Mouse (Mus musculus): ENCODE measurements at regions not wholly inside any gene's neighbourhood (a gene's known extent, or its start where the extent isn't known, plus 50 kb on each side); places are given as distances from the start of the nearest gene placed in this dataset.

DNA sequence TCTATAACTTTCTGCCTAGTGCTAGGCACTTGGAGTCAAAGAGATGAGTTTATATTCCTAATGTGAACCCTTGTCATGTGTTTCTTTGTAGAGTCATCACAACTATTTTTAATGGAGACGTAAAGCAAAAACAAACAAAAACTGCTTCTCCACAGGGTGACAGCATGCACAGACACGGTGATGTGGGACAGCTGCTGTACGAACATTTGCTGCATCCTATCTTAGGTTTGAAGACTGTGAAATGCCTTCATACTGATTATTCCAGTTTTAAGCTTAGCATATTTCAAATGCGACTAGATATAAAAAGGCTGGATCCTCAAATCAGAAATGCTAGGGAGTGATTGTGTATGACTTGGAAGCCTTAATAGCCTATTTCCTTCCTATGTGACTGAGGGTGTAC lies 187.3 kb upstream of the Eci2 start:
- no peak for DNase-seq (ENCODE audit: low spot score)

- DNase-seq (ENCODE audit: low spot score): no peak
Observed at GRCm38 (mm10) chr13:35226142-35226829, 199.4 kb upstream of the Eci2 start.

DNA sequence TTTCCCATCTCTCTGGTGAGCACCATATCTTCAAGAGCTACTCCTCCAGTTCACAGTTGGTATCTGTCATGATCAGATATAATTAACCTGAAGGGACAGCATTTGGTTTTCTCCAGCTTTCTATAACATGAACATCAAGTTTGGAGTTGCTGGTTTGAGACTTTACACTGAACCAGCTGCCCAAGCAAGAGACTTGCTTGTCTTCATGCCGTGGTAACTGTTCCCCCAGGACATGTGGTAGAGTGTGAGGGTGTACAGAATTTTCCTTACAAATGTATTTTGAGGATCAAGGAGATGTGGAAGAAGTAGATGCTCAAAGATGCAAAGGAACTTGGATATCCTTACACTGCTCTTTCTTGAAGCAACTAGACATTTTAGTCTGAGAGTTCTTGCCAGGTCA lies 200.0 kb upstream of the Eci2 start:
- DNase-seq (ENCODE audit: low spot score): no peak

DNA sequence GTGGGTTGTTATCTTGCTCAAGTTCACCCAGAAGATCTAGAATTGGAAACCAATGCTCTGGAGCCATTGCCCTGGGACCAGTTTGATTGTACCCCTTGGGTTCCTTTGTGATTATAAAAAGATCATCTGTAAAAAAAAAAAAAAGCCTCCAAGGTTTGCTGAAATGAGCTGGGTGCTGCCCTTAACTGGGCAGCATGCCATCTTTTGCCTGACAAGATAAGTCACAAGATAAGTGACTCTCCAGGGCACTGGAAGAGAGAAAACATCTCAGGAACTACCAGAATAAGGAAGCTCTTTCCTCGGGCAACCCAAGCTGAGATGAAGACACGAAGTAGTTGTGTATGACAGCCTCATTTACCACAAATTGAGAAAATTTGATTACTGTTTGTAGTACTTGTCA lies 202.7 kb upstream of the Eci2 start:
- DNase-seq (ENCODE audit: low spot score): no peak

GRCm38 (mm10) chr13:35233636-35234035 lies 206.7 kb upstream of the Eci2 start:
- no peak for DNase-seq (ENCODE audit: low spot score)

GRCm38 (mm10) chr13:35241443-35241842 lies 214.5 kb upstream of the Eci2 start:
- no peak for DNase-seq (ENCODE audit: low spot score)

GRCm38 (mm10) chr13:35243946-35244345 lies 217.1 kb upstream of the Eci2 start:
- DNase-seq (ENCODE audit: low spot score): no peak

- no peak for DNase-seq (ENCODE audit: low spot score)
Observed at GRCm38 (mm10) chr13:35257386-35257785, 230.5 kb upstream of the Eci2 start.

DNA sequence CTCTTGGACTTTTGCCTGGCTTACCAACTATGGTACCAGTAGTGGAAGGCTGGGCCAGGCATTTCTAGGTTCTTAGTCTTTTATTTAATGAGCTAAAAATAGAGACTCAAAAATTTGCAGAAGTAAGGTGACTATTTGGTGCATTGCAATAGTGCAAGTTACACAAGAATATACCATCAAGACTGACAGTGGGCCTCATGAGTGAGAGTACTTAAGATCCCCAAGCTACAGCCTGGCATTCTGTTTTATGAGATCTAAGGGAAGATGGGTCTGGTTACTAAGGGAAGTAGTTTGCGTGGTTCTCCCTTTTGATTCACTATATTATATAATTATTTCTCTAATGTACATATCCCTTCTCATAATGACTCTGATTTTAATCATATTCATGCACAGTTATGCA lies 231.8 kb upstream of the Eci2 start:
- no peak for DNase-seq (ENCODE audit: low spot score)

DNA sequence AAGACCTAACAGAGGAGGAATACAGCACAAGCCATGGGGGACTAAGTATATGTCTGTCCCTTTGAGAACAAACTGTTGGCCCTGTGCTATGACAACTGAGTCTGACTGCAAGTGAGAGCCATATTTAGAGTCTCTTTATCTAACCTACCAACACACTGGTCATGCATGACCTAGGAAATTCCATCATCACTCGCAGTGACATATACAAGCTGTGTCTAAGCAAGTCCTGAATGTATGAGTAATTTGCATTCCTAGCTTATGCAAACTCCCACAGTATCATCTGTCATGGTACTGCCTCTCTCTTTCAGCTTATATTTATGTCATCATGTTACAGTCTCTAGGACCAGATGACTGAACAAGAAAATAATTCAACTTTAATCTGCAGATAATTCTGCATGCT lies 257.1 kb upstream of the Eci2 start:
- DNase-seq (ENCODE audit: low spot score): no peak

GRCm38 (mm10) chr13:35302088-35302487 lies 275.2 kb upstream of the Eci2 start:
- DNase-seq (ENCODE audit: low spot score): no peak

- DNase-seq (ENCODE audit: low spot score): no peak
Observed at GRCm38 (mm10) chr13:35316772-35317171, 289.9 kb upstream of the Eci2 start.

- no peak for DNase-seq (ENCODE audit: low spot score)
Observed at GRCm38 (mm10) chr13:35326682-35327242, 299.9 kb upstream of the Eci2 start.

- no peak for DNase-seq (ENCODE audit: low spot score)
Observed at GRCm38 (mm10) chr13:35328320-35328719, 301.4 kb upstream of the Eci2 start.

- no peak for DNase-seq (ENCODE audit: low spot score)
Observed at GRCm38 (mm10) chr13:35330926-35331325, 304.0 kb upstream of the Eci2 start.

GRCm38 (mm10) chr13:35345507-35346129 lies 314.0 kb upstream of the Cdyl start:
- DNase-seq (ENCODE audit: low spot score): no peak

DNA sequence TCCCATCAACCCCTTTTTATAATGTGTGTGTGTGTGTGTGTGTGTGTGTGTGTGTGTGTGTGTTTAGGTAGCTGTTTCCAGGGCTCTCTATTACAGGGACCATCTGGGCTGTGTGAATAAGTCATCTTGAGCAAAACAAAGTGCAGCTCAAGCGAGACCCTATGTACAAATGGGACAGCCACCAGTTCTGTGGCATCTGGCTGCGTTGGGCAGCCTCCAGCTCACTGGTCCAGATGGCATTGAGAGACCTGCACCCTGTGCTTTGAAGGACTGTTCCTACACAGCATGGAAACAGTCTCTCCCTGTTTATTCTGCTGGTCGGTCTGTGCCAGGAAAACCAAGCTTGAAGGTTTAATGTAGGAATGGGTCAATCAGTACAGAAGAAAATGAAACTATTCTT lies 311.4 kb upstream of the Cdyl start:
- no peak for DNase-seq (ENCODE audit: low spot score)

DNA sequence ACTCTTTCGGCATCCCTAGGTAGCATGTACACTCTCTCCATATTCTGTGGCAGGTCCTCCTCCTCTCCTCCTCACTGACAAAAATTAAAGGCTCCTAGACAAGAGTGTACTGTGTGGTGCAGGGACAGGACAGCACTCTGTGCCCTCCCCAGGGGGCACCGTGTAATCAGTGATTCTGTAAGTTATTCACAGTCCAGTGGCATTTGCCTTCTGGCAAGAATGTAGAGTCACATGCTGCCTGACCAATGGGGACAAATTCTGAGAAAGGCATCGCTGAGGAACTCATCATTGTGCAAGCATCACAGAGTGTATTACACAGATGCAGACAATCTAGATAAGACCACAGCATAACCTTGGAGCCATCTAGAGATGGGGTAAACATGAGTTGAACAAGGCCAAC lies 300.3 kb upstream of the Cdyl start:
- no peak for DNase-seq (ENCODE audit: low spot score)

GRCm38 (mm10) chr13:35377487-35377886 lies 282.1 kb upstream of the Cdyl start:
- no peak for DNase-seq (ENCODE audit: low spot score)

GRCm38 (mm10) chr13:35379500-35379899 lies 280.1 kb upstream of the Cdyl start:
- DNase-seq (ENCODE audit: low spot score): no peak

GRCm38 (mm10) chr13:35380224-35381009 lies 279.2 kb upstream of the Cdyl start:
- DNase-seq (ENCODE audit: low spot score): no peak

- DNase-seq (ENCODE audit: low spot score): no peak
Observed at GRCm38 (mm10) chr13:35381641-35382040, 278.0 kb upstream of the Cdyl start.
